Mouse (Mus musculus): ENCODE measurements around the gene Map3k13.

Map3k13 gene

GRCm38 (mm10) chr16:21916681-21917080 is 122.5 kb downstream of the Map3k13 start:
- DNase-seq, result no peak

- DNase-seq, result no peak
Measured at GRCm38 (mm10) chr16:21928471-21928870, 134.3 kb downstream of the Map3k13 start.

- peak; percentile 93 for DNase-seq
Measured at GRCm38 (mm10) chr16:21946761-21947715, 152.9 kb downstream of the Map3k13 start, which contains the start of gene Tmem41a. Gene Tmem41a, minus strand, starts transcription at chr16:21947552.

GRCm38 (mm10) chr16:21955591-21955990 is 161.4 kb downstream of the Map3k13 start:
- no peak for DNase-seq

- DNase-seq, result no peak
Measured at GRCm38 (mm10) chr16:21965576-21965975, 171.4 kb downstream of the Map3k13 start.

GRCm38 (mm10) chr16:21969874-21970273 is 175.7 kb downstream of the Map3k13 start:
- DNase-seq, result no peak

GRCm38 (mm10) chr16:21970536-21970935 is 176.4 kb downstream of the Map3k13 start:
- DNase-seq, result no peak

GRCm38 (mm10) chr16:21971446-21971845 is 177.3 kb downstream of the Map3k13 start:
- no peak for DNase-seq

GRCm38 (mm10) chr16:21976203-21976602 is 182.1 kb downstream of the Map3k13 start:
- DNase-seq, result peak; percentile 8

- peak; percentile 40 for DNase-seq
Measured at GRCm38 (mm10) chr16:21977347-21977746, 183.2 kb downstream of the Map3k13 start.

Data from right cerebral cortex, adult 18-20 months (tissue).